Mouse (Mus musculus): ENCODE measurements around the gene Olfr112. TPM values are rescaled to one million over a fixed set of nuclear protein-coding genes. Genes with fewer than 3 reads are reported as not detected.
"Not testable (repeated sequence)": the region's sequence is repeated elsewhere in the genome, so short reads cannot be mapped to it uniquely, and the experiment has no call there.

The Olfr112 gene
- polyA plus RNA-seq (2014; fragmentation: Nextera tagmentation; extraction: Ambion mirVana): not detected in 2 replicates

DNA sequence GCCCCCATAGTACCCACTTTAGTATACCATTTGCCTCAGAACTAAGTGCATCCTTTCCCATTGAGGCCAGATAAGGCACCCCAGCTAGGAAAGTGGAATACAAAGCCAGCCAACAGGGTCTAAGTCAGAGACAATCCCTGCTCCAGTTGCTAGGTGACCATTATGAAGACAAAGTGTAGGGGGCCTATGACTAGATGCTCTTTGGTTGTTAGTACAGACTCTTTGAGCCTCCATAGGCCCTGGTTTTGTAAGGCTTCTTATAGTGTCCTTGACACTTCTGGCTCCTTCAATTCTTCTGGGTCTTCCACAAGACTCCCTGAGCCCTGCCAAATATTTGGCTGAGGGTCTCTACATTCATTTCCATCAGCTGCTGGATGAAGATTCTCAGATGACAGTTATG, at the start of gene Olfr112:
Gene Olfr112, minus strand, starts transcription at position 101 of the 400 bp plus-strand sequence.
- H3K4me3 ChIP-seq (ENCODE audit: low read depth, low read length): no peak within 1 kb of the TSS
- no peaks in the 10 kb centered on the region for H3K9me3 ChIP-seq (ENCODE audit: control insufficient read depth, low read length)
- DNase-seq (ENCODE audit: low spot score) (no peak), ATAC-seq (ENCODE audit: insufficient number of reproducible peaks, low FRiP score, low TSS enrichment, low read depth) (no peak)
- no peak within 1 kb of the TSS for H3K4me2 ChIP-seq (ENCODE audit: low read depth, severe bottlenecking)
- no peaks in the 10 kb centered on the region for H3K27me3 ChIP-seq (ENCODE audit: control insufficient read depth, insufficient read depth, low read length)
- H3K9ac ChIP-seq (ENCODE audit: low read length): no peak within 1 kb of the TSS
- no peaks in the 10 kb centered on the region for H3K36me3 ChIP-seq (ENCODE audit: control insufficient read depth, insufficient read depth, low read length)
- no peak within 1 kb of the TSS for H3K27ac ChIP-seq (replicated peaks; ENCODE audit: low read depth, low read length)
- no peaks in the 10 kb centered on the region for H3K4me1 ChIP-seq (ENCODE audit: control insufficient read depth, insufficient read depth, low read length)

DNA sequence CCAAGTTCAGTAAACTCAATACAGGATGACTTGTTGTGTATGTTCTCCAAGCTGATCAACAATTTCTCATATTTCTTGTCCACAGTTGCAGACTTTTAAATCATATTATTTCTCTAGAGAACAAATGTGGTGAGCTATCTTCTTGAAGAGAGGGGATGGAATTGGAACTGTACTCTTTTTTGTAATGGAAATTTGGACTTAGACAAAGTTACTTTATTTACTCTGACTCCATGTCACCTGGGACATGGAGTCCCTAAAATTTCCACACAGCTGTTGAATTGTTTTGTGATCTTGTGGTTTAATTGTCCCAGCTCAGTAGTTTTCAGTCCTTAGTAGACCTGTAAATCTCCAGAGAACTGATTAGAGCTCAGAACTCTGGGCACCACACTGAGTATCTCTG, 23.4 kb upstream of the Olfr112 start, which contains the start of gene Olfr114:
Gene Olfr114, minus strand, starts transcription at position 101 of the 400 bp plus-strand sequence.
- H3K4me2 ChIP-seq (ENCODE audit: low read depth, severe bottlenecking): no peak within 1 kb of the TSS
- H3K36me3 ChIP-seq (ENCODE audit: control insufficient read depth, insufficient read depth, low read length): no peaks in the 10 kb centered on the region
- no peaks in the 10 kb centered on the region for H3K9me3 ChIP-seq (ENCODE audit: control insufficient read depth, low read length)
- H3K4me1 ChIP-seq (ENCODE audit: control insufficient read depth, insufficient read depth, low read length): no peaks in the 10 kb centered on the region
- DNase-seq (ENCODE audit: low spot score) (no peak), ATAC-seq (ENCODE audit: insufficient number of reproducible peaks, low FRiP score, low TSS enrichment, low read depth) (no peak)
- no peak within 1 kb of the TSS for H3K9ac ChIP-seq (ENCODE audit: low read length)
- no peaks in the 10 kb centered on the region for H3K27me3 ChIP-seq (ENCODE audit: control insufficient read depth, insufficient read depth, low read length)
- H3K4me3 ChIP-seq (ENCODE audit: low read depth, low read length): no peak within 1 kb of the TSS
- no peak within 1 kb of the TSS for H3K27ac ChIP-seq (replicated peaks; ENCODE audit: low read depth, low read length)

DNA sequence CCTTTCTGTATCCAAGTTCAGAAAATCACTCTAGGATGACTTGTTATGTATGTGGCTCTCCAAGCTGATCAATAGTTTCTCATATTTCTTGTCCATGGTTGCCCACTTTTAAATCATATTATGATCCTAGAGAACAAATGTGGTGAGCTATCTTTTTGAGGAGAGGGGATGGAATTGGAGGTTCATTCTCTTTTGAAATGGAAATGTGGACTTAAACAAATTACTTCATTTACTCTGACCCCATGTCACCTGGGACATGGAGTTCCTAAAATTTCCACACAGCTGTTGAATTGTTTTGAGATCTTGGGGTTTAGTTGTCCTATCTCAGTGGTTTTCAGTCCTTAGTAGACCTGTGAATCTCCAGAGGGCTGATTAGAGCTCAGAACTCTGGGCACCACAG, 8.3 kb upstream of the Olfr112 start, which contains the start of gene Olfr113:
Gene Olfr113, minus strand, starts transcription at position 101 of the 400 bp plus-strand sequence.
- no peak within 1 kb of the TSS for H3K27ac ChIP-seq (replicated peaks; ENCODE audit: low read depth, low read length)

DNA sequence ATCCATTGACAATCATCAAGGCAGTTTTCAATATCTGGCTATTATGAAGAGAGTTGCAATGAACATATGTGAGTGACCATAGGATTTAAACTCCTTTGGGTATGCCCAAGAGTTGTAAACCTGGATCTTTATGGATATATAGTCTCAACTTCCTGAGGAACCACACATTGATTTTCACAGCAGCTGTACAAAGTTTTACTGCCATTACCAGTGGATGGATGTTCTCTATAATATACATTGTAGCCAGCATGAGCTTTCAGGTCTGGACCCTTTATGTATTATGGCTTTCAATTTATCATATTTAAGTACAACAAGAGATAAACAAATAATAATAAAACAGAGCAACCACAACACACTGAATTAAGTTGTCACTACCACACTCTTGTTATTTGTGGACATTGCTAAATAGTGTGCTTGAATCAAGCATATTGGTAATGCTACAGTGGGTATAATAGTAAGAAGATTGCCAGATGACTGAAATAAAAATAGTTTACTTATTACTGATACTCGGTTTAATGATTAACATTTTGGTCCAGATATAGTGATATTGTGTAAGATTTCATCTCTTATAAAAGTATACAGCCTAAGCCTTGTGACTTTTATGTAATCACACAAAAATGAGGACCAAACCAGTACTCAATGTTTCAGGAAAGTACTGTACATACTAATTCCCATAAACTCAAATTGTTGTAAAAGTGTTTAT, 10.2 kb downstream of the Olfr112 start:
- H3K4me3 ChIP-seq (ENCODE audit: low read depth, low read length): no peak overlapping the region
- no peak overlapping the region for H3K9ac ChIP-seq (ENCODE audit: low read length)
- no peak overlapping the region for H3K27ac ChIP-seq (replicated peaks; ENCODE audit: low read depth, low read length)
- H3K36me3 ChIP-seq (ENCODE audit: control insufficient read depth, insufficient read depth, low read length): no peaks in the 10 kb centered on the region
- no peaks in the 10 kb centered on the region for H3K27me3 ChIP-seq (ENCODE audit: control insufficient read depth, insufficient read depth, low read length)
- no peaks in the 10 kb centered on the region for H3K4me1 ChIP-seq (ENCODE audit: control insufficient read depth, insufficient read depth, low read length)
- DNase-seq (ENCODE audit: low spot score) (no peak), ATAC-seq (ENCODE audit: insufficient number of reproducible peaks, low FRiP score, low TSS enrichment, low read depth) (no peak)
- no peak overlapping the region for H3K4me2 ChIP-seq (ENCODE audit: low read depth, severe bottlenecking)
- WGBS: 68% methylated on average over 1 of the region's 1 CpGs
- no peaks in the 10 kb centered on the region for H3K9me3 ChIP-seq (ENCODE audit: control insufficient read depth, low read length)

More for the DNA sequence above, 8.3 kb upstream of the Olfr112 start, which contains the start of gene Olfr113:
- DNase-seq (ENCODE audit: low spot score) (no peak), ATAC-seq (ENCODE audit: insufficient number of reproducible peaks, low FRiP score, low TSS enrichment, low read depth) (no peak)
- no peaks in the 10 kb centered on the region for H3K36me3 ChIP-seq (ENCODE audit: control insufficient read depth, insufficient read depth, low read length)
- H3K9ac ChIP-seq (ENCODE audit: low read length): no peak within 1 kb of the TSS
- H3K27me3 ChIP-seq (ENCODE audit: control insufficient read depth, insufficient read depth, low read length): no peaks in the 10 kb centered on the region
- no peak within 1 kb of the TSS for H3K4me3 ChIP-seq (ENCODE audit: low read depth, low read length)
- no peak within 1 kb of the TSS for H3K4me2 ChIP-seq (ENCODE audit: low read depth, severe bottlenecking)
- H3K9me3 ChIP-seq (ENCODE audit: control insufficient read depth, low read length): no peaks in the 10 kb centered on the region
- no peaks in the 10 kb centered on the region for H3K4me1 ChIP-seq (ENCODE audit: control insufficient read depth, insufficient read depth, low read length)

DNA sequence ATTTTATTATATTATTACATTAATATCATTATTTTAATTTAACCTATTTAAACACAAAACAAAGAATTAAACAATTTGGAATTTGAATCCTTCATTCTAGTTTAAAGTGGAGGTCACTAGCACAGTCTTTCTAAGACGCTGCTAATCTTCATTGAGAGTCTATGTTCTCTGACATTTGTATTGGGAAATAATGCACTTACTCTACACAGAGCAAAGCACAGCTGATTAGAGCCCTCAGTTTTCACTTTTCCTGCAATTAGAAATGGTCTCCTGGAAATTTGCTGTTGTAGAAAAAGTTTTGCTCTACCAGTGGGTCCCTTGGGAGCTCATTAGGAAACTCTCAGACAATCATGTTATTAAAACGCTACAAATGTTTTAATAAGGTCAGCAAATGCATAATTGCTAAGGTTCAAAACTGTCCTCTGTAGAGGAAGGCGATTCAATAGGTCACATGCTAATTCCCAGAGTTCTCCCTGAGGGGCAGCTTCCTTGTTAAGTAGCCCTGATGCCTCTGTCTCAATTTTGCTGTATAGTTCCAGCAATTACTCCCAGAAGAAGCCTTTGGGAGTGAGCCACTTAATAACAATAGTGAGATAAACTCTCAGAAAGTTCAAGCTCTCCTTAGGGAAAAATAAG, 25.3 kb downstream of the Olfr112 start:
- no peak overlapping the region for H3K4me3 ChIP-seq (ENCODE audit: low read depth, low read length)
- H3K27ac ChIP-seq (replicated peaks; ENCODE audit: low read depth, low read length): no peak overlapping the region
- ATAC-seq (ENCODE audit: insufficient number of reproducible peaks, low FRiP score, low TSS enrichment, low read depth): no peak
- no peak overlapping the region for H3K9ac ChIP-seq (ENCODE audit: low read length)
- 74% methylated on average over 3 of the region's 3 CpGs for WGBS
- H3K9me3 ChIP-seq (ENCODE audit: control insufficient read depth, low read length): no peaks in the 10 kb centered on the region
- DNase-seq (ENCODE audit: low spot score): no peak
- no peak overlapping the region for H3K4me2 ChIP-seq (ENCODE audit: low read depth, severe bottlenecking)
- H3K27me3 ChIP-seq (ENCODE audit: control insufficient read depth, insufficient read depth, low read length): no peaks in the 10 kb centered on the region
- no peaks in the 10 kb centered on the region for H3K4me1 ChIP-seq (ENCODE audit: control insufficient read depth, insufficient read depth, low read length)
- H3K36me3 ChIP-seq (ENCODE audit: control insufficient read depth, insufficient read depth, low read length): no peaks in the 10 kb centered on the region

DNA sequence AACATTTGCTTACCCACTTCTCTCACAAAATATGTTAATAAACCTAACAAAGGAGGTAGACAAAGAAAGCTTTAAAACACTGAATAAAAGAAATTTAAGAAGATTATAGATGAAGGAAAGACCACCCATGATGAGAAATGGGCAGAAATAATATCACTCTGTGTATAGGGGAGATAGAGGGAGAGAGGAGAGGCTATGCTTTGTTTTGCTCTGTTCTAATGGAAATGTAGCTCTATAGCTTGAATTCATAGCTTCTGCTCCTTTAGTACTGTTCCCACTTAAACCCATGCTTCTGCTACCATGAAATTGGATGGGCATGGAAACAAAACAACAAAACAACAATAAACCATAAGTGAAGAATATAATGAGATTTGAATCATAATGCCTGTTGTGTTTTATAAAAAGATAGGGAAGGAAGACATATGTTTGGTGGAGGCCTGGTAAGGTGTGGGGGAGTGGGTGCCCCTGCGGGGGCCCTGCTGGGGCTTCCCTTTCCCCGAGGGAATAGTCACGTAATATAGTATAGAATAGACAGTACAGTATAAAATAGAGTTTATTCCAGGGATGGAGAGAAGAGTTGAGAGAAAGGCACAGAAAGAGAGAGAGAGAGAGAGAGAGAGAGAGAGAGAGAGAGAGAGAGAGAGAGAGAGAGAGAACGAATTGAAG, 27.7 kb downstream of the Olfr112 start:
- ATAC-seq (ENCODE audit: insufficient number of reproducible peaks, low FRiP score, low TSS enrichment, low read depth) (no peak), DNase-seq (ENCODE audit: low spot score) (no peak)
- no peaks in the 10 kb centered on the region for H3K9me3 ChIP-seq (ENCODE audit: control insufficient read depth, low read length)
- 76% methylated on average over 4 of the region's 4 CpGs for WGBS
- H3K4me2 ChIP-seq (ENCODE audit: low read depth, severe bottlenecking): no peak overlapping the region
- H3K9ac ChIP-seq (ENCODE audit: low read length): no peak overlapping the region
- H3K4me3 ChIP-seq (ENCODE audit: low read depth, low read length): no peak overlapping the region
- H3K4me1 ChIP-seq (ENCODE audit: control insufficient read depth, insufficient read depth, low read length): no peaks in the 10 kb centered on the region
- no peaks in the 10 kb centered on the region for H3K27me3 ChIP-seq (ENCODE audit: control insufficient read depth, insufficient read depth, low read length)
- H3K27ac ChIP-seq (replicated peaks; ENCODE audit: low read depth, low read length): no peak overlapping the region
- no peaks in the 10 kb centered on the region for H3K36me3 ChIP-seq (ENCODE audit: control insufficient read depth, insufficient read depth, low read length)

DNA sequence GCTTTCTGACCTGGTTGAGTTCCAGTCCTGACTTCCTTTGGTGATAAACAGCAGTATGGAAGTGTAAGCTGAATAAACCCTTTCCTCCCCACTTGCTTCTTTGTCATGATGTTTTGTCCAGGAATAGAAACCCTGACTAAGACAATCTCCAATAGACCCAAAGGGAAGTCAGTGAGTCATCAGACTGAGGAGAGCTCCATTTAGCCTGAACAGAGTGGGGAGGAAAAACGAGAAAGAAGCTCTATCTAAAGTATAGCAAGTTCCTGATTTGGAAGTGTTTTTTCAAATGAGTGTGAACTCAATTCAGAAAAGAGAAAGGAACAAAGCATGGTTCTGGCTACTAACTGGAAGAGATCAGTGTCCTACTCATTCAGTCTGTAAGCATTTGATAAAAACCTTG, 30.8 kb downstream of the Olfr112 start:
- H3K9ac ChIP-seq (ENCODE audit: low read length); H3K27me3 ChIP-seq (ENCODE audit: control insufficient read depth, insufficient read depth, low read length); ATAC-seq (ENCODE audit: insufficient number of reproducible peaks, low FRiP score, low TSS enrichment, low read depth); H3K9me3 ChIP-seq (ENCODE audit: control insufficient read depth, low read length); H3K4me3 ChIP-seq (ENCODE audit: low read depth, low read length); H3K36me3 ChIP-seq (ENCODE audit: control insufficient read depth, insufficient read depth, low read length); DNase-seq (ENCODE audit: low spot score); H3K4me1 ChIP-seq (ENCODE audit: control insufficient read depth, insufficient read depth, low read length); H3K4me2 ChIP-seq (ENCODE audit: low read depth, severe bottlenecking); H3K27ac ChIP-seq (replicated peaks; ENCODE audit: low read depth, low read length): not testable (repeated sequence)
- WGBS: 62% methylated on average over 1 of the region's 1 CpGs

DNA sequence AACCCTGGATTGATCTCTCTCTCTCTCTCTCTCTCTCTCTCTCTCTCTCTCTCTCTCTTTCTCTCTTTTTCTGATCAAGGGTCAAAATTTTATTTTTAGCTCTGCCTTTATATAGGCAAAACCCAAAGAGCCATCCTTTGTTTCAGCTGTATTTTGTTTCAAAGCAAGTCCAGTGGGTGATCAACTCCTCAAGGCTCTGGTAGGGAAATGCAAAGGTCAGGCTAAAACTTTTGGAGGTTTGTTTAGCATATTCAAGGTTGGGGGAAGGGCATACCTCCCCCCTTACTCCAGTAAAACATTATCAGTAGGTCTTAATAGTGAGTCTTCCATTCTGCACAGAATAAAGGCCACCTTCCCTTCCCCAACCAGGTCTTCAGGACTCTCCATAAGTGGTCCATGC, 34.1 kb downstream of the Olfr112 start:
- H3K27ac ChIP-seq (replicated peaks; ENCODE audit: low read depth, low read length): no peak overlapping the region
- ATAC-seq (ENCODE audit: insufficient number of reproducible peaks, low FRiP score, low TSS enrichment, low read depth) (no peak), DNase-seq (ENCODE audit: low spot score) (no peak)
- H3K36me3 ChIP-seq (ENCODE audit: control insufficient read depth, insufficient read depth, low read length): no peaks in the 10 kb centered on the region
- H3K9me3 ChIP-seq (ENCODE audit: control insufficient read depth, low read length): no peaks in the 10 kb centered on the region
- no peaks in the 10 kb centered on the region for H3K27me3 ChIP-seq (ENCODE audit: control insufficient read depth, insufficient read depth, low read length)
- no peaks in the 10 kb centered on the region for H3K4me1 ChIP-seq (ENCODE audit: control insufficient read depth, insufficient read depth, low read length)
- H3K4me3 ChIP-seq (ENCODE audit: low read depth, low read length): no peak overlapping the region
- H3K4me2 ChIP-seq (ENCODE audit: low read depth, severe bottlenecking): no peak overlapping the region
- H3K9ac ChIP-seq (ENCODE audit: low read length): no peak overlapping the region
